Mouse (Mus musculus): ENCODE measurements around the gene Avpr1a.

Gene Avpr1a

DNA sequence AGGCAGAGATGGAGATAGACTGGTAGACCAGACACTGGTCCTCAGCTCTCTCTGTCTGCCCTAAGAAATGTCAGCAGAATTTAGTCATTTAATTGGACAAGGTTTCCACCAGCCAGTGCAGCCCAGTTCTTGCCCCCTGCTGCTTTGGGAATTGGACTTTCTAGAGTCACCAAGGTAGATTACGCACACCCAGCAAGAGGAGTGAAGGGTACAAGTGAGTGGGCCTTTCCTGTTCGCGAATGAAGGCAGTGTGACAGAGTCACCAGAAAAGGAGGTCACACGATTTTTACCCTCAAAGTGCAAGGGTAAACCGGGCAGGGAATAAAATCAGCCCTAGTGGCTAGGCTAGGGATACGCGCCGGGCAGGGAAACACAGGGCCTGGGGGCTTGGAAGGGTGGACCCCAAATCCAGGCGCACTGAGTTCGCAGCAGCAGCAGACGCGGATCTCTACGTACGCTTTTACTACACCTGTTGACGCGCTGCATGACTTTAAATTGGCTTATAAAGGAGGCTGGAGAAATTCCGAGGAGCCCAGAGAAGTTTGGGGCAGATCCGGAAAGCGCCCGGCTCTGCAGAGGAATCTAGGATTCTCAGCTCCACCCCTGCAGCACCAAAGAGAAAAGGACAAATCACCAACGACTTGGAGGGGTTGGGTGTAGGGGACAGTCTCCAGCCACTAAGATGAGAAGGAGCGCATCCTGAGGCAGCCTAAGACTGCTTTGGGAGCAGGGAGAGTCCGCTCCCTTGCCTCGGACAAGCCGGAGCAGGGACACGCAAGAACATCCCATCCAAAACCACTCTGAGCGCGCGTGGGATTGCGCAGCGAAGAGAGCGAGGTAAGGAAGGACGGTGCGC lies at the start of gene Avpr1a:
Gene Avpr1a (plus strand): TSS at position 639 of the 856 bp plus-strand sequence.
- peak; percentile 34 for DNase-seq

DNA sequence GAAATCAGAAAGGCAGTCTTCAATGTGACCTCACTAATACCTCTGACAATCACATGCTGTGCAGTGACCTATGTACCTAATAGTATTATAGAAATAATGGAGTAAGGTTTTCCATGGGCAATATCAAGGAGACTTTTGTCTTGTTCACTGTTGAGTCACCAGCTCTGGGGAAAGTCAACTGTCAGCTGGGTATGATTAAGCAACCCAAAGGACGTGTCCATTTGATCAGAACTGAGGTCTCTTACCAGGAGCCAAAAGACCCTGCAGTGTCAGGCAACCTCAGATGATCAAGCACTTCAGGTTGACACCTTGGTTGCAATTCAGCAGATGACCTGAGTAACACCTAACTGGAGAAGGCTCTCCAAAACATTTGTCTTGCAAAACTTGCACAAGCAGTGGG lies 46.0 kb upstream of the Avpr1a start:
- no peak for DNase-seq

DNA sequence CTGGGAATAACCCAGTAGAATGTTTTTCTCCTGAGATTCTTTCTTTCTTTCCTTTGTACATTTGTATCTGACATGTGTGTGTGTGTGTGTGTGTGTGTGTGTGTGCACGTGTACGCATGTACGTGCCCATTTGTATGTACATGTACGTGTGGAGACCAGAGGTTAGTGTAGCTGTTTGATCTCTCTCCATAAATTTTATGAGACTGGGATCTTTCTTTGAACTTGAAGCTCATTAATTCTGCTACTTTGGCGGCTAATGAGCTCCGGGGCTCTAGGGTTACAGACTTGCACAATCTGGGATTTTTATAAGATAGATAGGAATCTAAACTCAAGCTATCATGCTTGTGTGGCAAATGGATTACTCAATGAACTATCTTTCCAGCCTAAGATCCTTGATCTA lies 42.0 kb upstream of the Avpr1a start:
- no peak for DNase-seq

DNA sequence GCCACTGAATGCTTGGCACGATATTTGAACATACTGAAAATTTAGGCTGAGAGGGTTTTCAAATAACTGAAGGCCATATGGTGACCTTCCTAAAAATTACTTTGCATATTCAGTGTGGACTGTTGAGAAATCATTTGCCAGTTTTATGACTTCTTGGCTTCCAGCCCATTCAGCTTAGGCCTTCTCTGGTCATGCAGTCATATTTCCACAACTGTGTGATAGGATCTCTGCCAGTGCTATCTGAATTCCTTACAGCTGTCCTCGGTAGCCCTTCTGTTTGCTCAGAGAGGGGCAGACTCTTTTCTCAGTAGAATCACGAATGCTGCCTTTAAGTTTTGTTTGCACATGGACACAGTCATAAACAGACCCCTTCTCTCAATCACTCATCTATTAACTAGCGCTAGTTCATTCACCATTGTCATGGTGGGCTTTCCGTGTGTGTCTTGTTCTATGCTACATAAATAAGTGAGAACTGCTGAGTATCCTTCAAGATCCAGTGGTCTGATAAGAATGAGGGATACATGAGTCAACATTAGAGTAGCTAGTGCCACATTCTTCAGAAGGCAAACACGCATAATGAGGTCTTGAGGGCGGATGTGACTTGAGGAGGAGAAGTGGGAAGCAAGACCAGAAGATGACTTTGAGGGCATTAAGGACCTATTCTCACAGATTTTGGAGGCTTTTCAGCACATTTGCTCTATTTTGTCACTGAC lies 39.4 kb upstream of the Avpr1a start:
- no peak for DNase-seq

DNA sequence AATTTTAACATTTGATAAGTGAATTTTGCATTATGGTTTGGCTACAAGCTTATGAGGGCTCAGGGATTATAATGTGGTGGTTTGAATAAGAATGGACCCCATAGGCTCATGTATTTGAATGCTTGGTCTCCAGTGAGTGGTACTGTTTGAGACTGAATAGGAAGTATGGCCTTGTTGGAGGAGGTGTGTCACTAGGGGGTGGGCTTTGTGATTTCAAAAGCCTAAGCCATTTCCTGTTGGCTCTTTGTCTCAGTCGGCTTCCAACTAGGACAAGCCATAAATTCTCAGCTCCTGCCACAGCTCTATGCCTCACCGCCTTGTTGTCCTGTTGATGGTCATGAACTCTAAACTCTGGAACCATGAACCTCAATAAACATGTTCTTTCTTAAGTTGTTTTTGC lies 37.5 kb upstream of the Avpr1a start:
- DNase-seq: no peak

DNA sequence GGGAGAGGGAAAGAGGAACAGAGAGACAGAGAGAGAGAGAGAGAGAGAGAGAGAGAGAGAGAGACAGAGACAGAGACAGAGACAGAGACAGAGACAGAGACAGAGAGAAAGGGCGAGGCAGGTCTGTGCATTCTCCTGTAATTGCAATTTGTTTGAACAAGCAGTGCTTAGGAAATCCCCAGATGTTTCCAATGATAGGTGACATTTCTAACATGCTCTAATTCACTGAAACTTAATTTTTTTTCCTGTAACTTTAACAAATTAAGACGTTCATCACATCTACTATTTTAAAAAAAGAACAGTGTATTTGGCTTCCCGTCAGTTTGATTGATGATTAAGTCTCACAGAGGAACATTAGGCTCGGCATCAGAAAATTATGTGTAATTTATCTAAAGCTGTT lies 15.6 kb upstream of the Avpr1a start:
- no peak for DNase-seq

DNA sequence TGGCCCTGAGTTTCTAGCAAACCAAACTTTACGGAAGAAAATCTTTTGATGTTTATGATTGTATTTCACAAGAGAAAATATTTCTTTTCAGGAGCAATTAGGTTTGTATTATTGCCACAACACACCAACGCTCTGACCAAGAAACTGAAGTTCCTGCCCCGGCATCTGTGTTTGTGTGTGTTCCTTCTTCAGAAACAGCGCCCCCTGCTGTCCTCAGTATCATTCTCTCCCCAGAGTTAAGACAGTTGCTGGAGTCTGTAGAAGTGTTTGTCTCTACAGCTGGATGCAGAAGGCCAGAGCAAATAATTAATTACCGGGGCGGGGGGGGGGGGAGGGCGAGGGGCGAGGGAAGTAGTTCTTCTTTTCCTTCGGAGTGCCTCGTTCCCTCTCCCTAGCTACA lies 1.0 kb upstream of the Avpr1a start:
- DNase-seq: peak; percentile 86

DNA sequence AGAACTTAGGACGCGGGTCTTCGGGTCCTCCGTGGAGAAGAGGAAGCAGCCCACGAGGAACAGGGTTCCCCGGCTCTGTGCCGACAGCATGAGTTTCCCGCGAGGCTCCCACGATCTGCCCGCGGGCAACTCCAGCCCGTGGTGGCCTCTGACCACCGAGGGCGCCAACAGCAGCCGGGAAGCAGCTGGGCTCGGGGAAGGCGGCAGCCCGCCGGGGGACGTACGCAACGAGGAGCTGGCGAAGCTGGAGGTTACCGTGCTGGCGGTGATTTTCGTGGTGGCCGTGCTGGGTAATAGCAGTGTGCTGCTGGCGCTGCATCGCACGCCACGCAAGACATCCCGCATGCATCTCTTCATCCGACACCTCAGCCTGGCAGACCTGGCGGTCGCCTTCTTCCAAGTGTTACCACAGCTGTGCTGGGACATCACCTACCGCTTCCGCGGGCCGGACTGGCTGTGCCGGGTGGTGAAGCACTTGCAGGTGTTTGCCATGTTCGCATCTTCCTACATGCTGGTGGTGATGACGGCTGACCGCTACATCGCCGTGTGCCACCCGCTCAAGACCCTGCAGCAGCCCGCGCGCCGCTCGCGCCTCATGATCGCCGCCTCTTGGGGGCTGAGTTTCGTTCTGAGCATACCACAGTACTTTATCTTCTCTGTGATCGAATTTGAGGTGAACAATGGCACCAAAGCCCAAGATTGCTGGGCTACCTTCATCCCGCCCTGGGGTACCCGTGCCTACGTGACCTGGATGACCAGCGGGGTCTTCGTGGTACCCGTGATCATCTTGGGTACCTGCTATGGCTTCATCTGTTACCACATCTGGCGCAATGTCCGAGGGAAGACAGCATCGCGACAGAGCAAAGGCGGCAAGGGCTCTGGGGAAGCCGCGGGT lies 665 bp downstream of the Avpr1a start:
- peak; percentile 63 for DNase-seq

DNA sequence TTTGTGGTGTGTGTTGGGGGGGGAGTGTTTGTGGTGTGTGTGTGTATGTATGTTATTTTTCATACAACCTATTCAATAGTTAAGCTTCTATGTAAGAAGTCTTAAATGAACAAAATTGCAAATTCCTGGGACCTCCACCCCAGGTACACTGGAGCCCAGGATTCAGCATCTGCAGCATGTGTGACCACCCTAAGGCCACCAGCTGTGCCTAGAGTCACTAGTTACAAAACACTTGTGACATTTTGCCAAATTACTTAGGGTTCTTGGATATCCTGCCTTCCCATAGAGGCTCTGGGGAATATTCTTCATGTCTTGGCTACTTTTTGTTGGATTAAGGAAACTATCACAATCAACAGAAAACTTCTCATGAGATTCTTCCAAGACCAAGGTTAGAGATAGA lies 1.6 kb downstream of the Avpr1a start:
- peak; percentile 7 for DNase-seq

DNA sequence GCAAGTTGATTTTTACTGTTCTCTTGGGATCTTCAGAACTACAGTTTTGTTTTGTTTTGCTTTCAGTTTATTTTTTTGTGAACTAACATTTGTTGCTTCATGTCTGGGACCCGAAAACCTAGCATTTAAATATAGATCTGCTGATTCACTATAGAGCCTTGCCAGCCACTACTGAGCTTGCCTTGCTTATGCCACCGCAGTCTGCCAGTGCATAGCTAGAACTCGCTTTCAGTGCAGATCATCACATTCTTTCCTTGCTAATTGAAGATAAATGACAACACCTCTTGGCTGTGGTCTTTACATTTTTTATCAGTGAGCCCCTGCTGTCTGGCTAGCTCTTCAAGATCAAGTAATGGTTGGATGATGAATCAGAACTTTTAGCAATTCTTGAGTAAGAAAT lies 5.2 kb downstream of the Avpr1a start:
- no peak for DNase-seq

DNA sequence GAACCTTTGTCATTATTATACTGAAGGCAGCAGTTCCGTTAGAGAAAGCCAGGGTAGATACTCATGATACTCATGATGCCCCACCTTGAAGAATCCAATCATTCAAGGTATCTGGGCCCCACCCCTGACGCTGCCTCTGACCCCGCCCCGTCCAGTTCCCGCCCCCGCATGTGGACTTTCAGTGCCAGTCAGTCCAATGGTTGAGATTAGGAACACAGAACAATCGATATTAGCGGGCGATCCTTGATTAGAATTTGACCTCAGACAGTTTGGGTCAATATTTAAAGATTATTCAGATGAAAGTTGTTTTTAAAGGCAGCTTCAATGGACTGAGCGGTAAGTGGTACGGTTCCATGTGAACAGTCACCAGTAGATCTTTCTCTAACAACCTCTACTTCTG lies 7.5 kb downstream of the Avpr1a start:
- DNase-seq: no peak

DNA sequence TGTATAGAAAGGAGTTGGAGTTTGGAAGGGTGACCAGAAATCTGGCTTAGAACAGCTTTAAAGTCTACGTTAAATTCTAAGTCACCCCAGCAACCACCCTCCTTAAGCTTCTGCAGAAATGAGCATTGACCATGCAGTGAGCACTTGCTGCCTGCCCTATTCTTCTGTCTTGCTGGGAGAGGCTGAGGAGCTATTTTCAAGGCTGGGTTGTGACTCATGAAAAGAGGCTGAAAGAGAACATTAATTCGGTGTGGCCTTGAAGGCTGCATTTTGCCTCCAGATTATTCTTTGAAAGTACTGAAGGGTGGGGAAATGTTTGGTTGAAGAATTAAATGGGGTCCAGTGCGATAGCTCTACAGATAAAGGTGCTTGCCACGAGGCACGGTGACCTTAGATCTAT lies 28.5 kb downstream of the Avpr1a start:
- no peak for DNase-seq

DNA sequence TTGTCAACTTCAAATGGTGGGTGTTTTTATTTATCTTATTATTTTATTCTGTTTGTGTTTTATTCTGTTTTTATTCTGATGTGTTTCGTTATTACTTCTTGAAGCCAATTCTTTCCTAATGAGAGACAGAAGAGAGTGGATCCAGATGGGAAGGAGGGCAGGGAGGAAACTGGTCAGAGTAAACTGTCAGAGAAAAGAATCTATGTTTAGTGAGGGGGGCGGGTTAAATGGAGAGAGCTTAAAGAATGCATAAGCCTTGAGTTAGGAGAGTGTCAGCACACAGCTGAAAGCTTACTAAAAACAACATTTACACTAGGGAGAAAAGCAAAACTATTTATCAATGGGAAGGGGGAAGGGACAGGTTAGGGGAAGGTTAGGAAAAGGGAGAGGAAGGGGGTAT lies 50.3 kb downstream of the Avpr1a start:
- DNase-seq: peak; percentile 7

DNA sequence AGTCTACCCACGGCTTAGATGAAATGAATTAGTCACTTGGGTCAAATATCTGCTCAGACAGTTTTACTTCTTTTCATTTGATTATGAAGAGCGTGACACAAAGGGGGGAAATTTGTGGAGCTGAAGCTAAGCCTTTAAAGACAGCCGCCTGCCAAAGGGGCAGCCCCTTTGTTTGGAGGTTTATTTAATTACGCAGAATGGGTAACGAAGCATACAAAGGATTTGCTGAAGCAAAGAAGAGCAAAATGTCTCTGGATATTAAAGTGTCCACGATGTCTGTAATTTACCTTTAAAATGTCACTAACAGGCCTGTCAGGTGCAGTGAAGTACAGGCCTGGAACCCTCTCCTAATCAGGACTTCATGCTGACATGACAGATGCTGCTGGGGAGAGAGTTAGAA lies 51.0 kb downstream of the Avpr1a start:
- DNase-seq: no peak
